Mouse (Mus musculus) small intestine, adult 2 months (tissue): ENCODE data around the gene Ltk.

Source experiments
- CTCF ChIP-seq: fragments of 200-500 bp; IDR thresholded peaks from 2 replicates; pipeline ENCODE4 v1.5.1; 2012; ENCODE audit warnings: low read depth, mild to moderate bottlenecking, control low read depth, inconsistent platforms, low read length, moderate library complexity, mixed read lengths; ENCODE audit not compliant: insufficient replicate concordance, insufficient read length; ENCODE audit errors: extremely low read depth
- POLR2A ChIP-seq: fragments of 200-500 bp; IDR thresholded peaks from 2 replicates; pipeline ENCODE4 v1.6.1; 2012; ENCODE audit warnings: low read depth, mild to moderate bottlenecking, control low read depth, inconsistent platforms, low read length, moderate library complexity

DNA sequence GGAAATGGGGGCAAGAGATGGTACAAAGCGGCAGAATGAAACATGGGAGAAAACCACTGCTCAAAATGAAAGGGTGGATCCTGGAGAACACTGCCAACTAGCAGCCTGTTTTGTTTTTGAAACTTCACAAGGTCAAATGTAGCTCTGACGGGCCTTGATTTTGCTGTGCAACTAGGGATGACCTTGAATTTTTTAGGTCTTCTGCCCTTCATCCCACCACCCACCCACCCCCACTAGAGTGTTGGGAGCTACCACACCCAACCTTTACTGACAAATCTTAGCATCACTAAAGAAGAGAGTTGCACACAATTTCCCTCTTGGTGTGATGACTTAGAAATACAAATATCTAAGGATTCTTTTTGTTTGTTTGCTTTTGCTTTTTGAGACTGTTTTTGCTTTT lies 29.8 kb upstream of the Ltk start:
- TF ChIP-seq CTCF = no peak
- TF ChIP-seq POLR2A = no peak
